Mouse (Mus musculus) myocyte (in vitro differentiated cells): ENCODE measurements around the gene Prkcq. TPM values are rescaled to one million over a fixed set of nuclear protein-coding genes. Genes with fewer than 3 reads are reported as not detected.

Experiments used
- H3K27me3 ChIP-seq: one replicate; pipeline ENCODE4 v1.6.1; 2011; ENCODE audit not compliant: control insufficient read depth, insufficient read depth, insufficient read length
- H3K36me3 ChIP-seq: one replicate; pipeline ENCODE4 v1.6.1; 2011; ENCODE audit not compliant: control insufficient read depth, insufficient read depth
- H3K4me2 ChIP-seq: one replicate; pipeline ENCODE4 v1.6.1; 2011; ENCODE audit warnings: low read depth, control low read depth
- H3K4me3 ChIP-seq: one replicate; pipeline ENCODE4 v1.5.1; 2011; ENCODE audit warnings: mild to moderate bottlenecking, control low read depth, moderate library complexity
- H3K79me2 ChIP-seq: one replicate; pipeline ENCODE4 v1.6.1; 2011; ENCODE audit not compliant: control insufficient read depth, insufficient read depth
- H3ac ChIP-seq: one replicate; pipeline ENCODE4 v1.6.1; 2011; ENCODE audit not compliant: control insufficient read depth, insufficient read length
- CEBPB ChIP-seq: IDR thresholded peaks from 2 replicates; pipeline ENCODE4 v1.6.1; 2011; ENCODE audit warnings: mild to moderate bottlenecking, moderate library complexity; ENCODE audit not compliant: poor library complexity, insufficient read depth, severe bottlenecking
- E2F4 ChIP-seq: IDR thresholded peaks from one replicate; pipeline ENCODE4 v1.6.1; 2011; ENCODE audit warnings: mild to moderate bottlenecking, control low read depth, moderate library complexity; ENCODE audit not compliant: insufficient read depth
- MAX ChIP-seq: IDR thresholded peaks from one replicate; pipeline ENCODE4 v1.6.1; 2011; ENCODE audit warnings: low read depth, mild to moderate bottlenecking, control low read depth
- MYOD1 ChIP-seq, 3 experiments: IDR thresholded peaks; one replicate each; pipeline ENCODE4 v1.6.1; 2011; ENCODE audit warnings: control low read depth in 2 of 3, low read depth in 2 of 3, mild to moderate bottlenecking in 2 of 3, moderate library complexity in 1 of 3; ENCODE audit not compliant: insufficient read length in 2 of 3, control insufficient read depth in 1 of 3
- MYOG ChIP-seq, 3 experiments: IDR thresholded peaks; one replicate each; pipeline ENCODE4 v1.6.1; 2011; ENCODE audit warnings: control low read depth in 2 of 3, low read depth in 2 of 3, mild to moderate bottlenecking in 2 of 3; ENCODE audit not compliant: insufficient read length in 2 of 3, control insufficient read depth in 1 of 3, insufficient read depth in 1 of 3
- POLR2A ChIP-seq: IDR thresholded peaks from one replicate; pipeline ENCODE4 v1.6.1; 2011; ENCODE audit warnings: low read depth, mild to moderate bottlenecking, control low read depth, moderate library complexity; ENCODE audit not compliant: insufficient read length
- POLR2AphosphoS2 ChIP-seq: IDR thresholded peaks from one replicate; pipeline ENCODE4 v1.6.1; 2011; ENCODE audit warnings: low read depth, control low read depth; ENCODE audit not compliant: insufficient read length
- REST ChIP-seq: IDR thresholded peaks from one replicate; pipeline ENCODE4 v1.6.1; 2011; ENCODE audit warnings: mild to moderate bottlenecking, control low read depth, moderate library complexity; ENCODE audit not compliant: insufficient read depth, insufficient read length
- SRF ChIP-seq: IDR thresholded peaks from one replicate; pipeline ENCODE4 v1.6.1; 2011; ENCODE audit warnings: low read depth; ENCODE audit not compliant: control insufficient read depth, insufficient read length
- TCF12 ChIP-seq: IDR thresholded peaks from one replicate; pipeline ENCODE4 v1.6.1; 2011; ENCODE audit warnings: mild to moderate bottlenecking, control low read depth; ENCODE audit not compliant: poor library complexity, insufficient read depth, severe bottlenecking
- TCF3 ChIP-seq: IDR thresholded peaks from one replicate; pipeline ENCODE4 v1.6.1; 2011; ENCODE audit warnings: low read depth, control low read depth; ENCODE audit not compliant: insufficient read length
- USF1 ChIP-seq: IDR thresholded peaks from one replicate; pipeline ENCODE4 v1.6.1; 2011; ENCODE audit warnings: low read depth, mild to moderate bottlenecking, control low read depth, moderate library complexity
- polyA plus RNA-seq: library from polyadenylated mRNA; unstranded; fragments of >200 nt; fragmentation: generic; extraction: Trizol; gene quantifications from one replicate; pipeline ENCODE4 v1.2.1, GENCODE M21; 2012; ENCODE audit warnings: missing spikeins

Prkcq gene
- polyA plus RNA-seq, 1 experiment = 0.02 TPM

GRCm38 (mm10) chr2:11172831-11173414 is 1.0 kb downstream of the Prkcq start:
- H3K79me2 ChIP-seq = no peaks in the 10 kb centered on the region
- H3K4me3 ChIP-seq = no peak overlapping the region
- no peaks in the 10 kb centered on the region for H3K36me3 ChIP-seq
- TF ChIP-seq POLR2AphosphoS2 = no peak
- no peak for TF ChIP-seq SRF
- TF ChIP-seq E2F4 = no peak
- no peak for TF ChIP-seq USF1
- TF ChIP-seq POLR2A = no peak
- TF ChIP-seq TCF3 = no peak
- no peak for TF ChIP-seq MAX
- H3K27me3 ChIP-seq = peaks cover 20% of the 10 kb centered on the region
- no peak overlapping the region for H3K4me2 ChIP-seq
- no peak overlapping the region for H3ac ChIP-seq

DNA sequence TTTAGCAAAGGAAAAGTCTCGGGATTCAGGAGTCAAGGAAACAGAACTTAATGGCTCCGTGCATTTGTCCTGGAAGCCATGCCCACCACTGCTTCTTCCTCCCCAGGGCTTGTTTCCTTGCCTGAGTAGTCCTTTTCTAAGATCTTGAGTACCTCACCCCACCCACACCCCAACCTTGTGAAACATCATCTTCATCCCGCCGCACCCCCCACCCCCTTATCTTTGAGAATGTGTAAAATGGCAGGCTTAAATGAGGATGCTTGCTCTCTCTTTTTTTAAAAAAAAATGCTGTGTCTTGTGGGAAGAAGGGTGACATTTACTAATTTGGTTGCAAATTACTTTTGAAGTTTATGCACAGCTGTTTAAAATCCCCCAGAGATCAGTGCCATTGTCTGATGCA is 1.6 kb downstream of the Prkcq start:
- H3K4me2 ChIP-seq = no peak overlapping the region
- TF ChIP-seq E2F4 = no peak
- TF ChIP-seq TCF3 = no peak
- TF ChIP-seq REST = no peak
- no peak for TF ChIP-seq POLR2AphosphoS2
- no peak for TF ChIP-seq CEBPB
- TF ChIP-seq TCF12 = no peak
- TF ChIP-seq MAX = no peak
- no peak for TF ChIP-seq POLR2A
- TF ChIP-seq USF1 = no peak
- no peak for TF ChIP-seq SRF
- no peak for TF ChIP-seq MYOD1 (IDR thresholded peaks at IDR 0.05; ENCODE audit: control insufficient read depth in 1 of 3, insufficient read length in 2 of 3, low read depth in 2 of 3)
- TF ChIP-seq MYOG (IDR thresholded peaks at IDR 0.05; ENCODE audit: control insufficient read depth in 1 of 3, insufficient read depth in 1 of 3, insufficient read length in 2 of 3, low read depth in 2 of 3) = no peak
- no peak overlapping the region for H3K4me3 ChIP-seq
- no peaks in the 10 kb centered on the region for H3K79me2 ChIP-seq
- H3K27me3 ChIP-seq = peaks cover 20% of the 10 kb centered on the region
- H3ac ChIP-seq = no peak overlapping the region
- H3K36me3 ChIP-seq = no peaks in the 10 kb centered on the region

- Histone ChIP-seq H3K79me2 (no peaks in the 10 kb centered on the region), H3ac (no peak overlapping the region), H3K4me2 (no peak overlapping the region), H3K4me3 (no peak overlapping the region), H3K27me3 (peaks cover 20% of the 10 kb centered on the region), H3K36me3 (no peaks in the 10 kb centered on the region)
- no peak for TF ChIP-seq E2F4
- no peak for TF ChIP-seq TCF12
- TF ChIP-seq REST = no peak
- TF ChIP-seq USF1 = no peak
- TF ChIP-seq MYOD1 (IDR thresholded peaks at IDR 0.05; ENCODE audit: control insufficient read depth in 1 of 3, insufficient read length in 2 of 3, low read depth in 2 of 3) = peak in 1 of 3 experiments; percentile 44
- no peak for TF ChIP-seq TCF3
- TF ChIP-seq POLR2A = no peak
Measured at GRCm38 (mm10) chr2:11174101-11174500, 2.2 kb downstream of the Prkcq start.

DNA sequence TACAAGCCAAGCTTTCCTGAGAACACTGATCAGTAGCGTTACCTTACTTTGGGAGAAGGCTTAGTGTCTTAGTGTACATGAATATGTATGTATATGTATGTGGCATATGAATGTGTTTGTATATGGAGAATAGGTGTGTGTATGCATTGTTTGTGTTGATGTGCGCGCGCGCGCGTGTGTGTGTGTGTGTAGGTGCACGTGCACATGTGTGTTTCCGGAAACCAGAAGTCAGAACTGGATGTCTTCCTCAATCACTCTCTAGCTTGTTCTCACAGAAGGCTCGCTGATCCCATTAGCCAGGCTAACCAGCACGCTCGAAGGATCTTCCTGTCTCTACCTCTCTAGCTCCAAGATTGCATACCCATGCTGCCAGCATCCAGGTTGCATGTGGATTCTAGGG is 6.0 kb downstream of the Prkcq start:
- H3K36me3 ChIP-seq = no peaks in the 10 kb centered on the region
- H3K79me2 ChIP-seq = no peaks in the 10 kb centered on the region
- TF ChIP-seq TCF3 = no peak
- no peak for TF ChIP-seq MAX
- no peak overlapping the region for H3K4me2 ChIP-seq
- H3K27me3 ChIP-seq = peaks cover 11% of the 10 kb centered on the region
- no peak overlapping the region for H3ac ChIP-seq
- H3K4me3 ChIP-seq = no peak overlapping the region

DNA sequence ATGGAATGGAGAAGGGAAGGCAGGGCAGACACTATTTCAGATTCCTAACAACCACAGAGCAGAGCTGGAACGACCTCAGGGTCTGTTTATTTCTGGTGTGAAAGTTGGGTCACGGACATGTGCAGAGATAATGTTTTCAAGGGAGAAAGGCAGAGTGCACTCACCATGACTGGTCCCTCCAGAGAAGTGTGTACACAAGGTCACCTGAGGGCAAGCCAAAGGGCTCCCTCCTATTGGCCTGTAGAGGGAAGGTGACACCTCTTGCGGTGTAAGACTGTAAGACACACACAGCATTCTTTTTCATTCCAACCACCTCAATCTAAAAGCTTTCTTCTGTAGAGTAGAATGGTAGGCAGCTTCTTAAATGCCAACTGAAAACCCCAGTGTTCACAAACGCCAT is 9.6 kb downstream of the Prkcq start:
- Histone ChIP-seq H3K36me3 (no peaks in the 10 kb centered on the region), H3K4me2 (no peak overlapping the region), H3ac (no peak overlapping the region), H3K79me2 (no peaks in the 10 kb centered on the region), H3K27me3 (no peaks in the 10 kb centered on the region), H3K4me3 (no peak overlapping the region)
- TF ChIP-seq SRF (no peak), REST (no peak), E2F4 (no peak), POLR2AphosphoS2 (no peak), MYOG (IDR thresholded peaks at IDR 0.05; ENCODE audit: control insufficient read depth in 1 of 3, insufficient read depth in 1 of 3, insufficient read length in 2 of 3, low read depth in 2 of 3) (no peak), USF1 (no peak), POLR2A (no peak), TCF3 (no peak), CEBPB (no peak), TCF12 (no peak), MYOD1 (IDR thresholded peaks at IDR 0.05; ENCODE audit: control insufficient read depth in 1 of 3, insufficient read length in 2 of 3, low read depth in 2 of 3) (no peak), MAX (no peak)

- TF ChIP-seq MYOG (IDR thresholded peaks at IDR 0.05; ENCODE audit: control insufficient read depth in 1 of 3, insufficient read depth in 1 of 3, insufficient read length in 2 of 3, low read depth in 2 of 3) (no peak), USF1 (no peak), CEBPB (no peak), POLR2A (no peak), E2F4 (no peak), TCF3 (no peak), MYOD1 (IDR thresholded peaks at IDR 0.05; ENCODE audit: control insufficient read depth in 1 of 3, insufficient read length in 2 of 3, low read depth in 2 of 3) (no peak), SRF (no peak), MAX (no peak), POLR2AphosphoS2 (no peak), REST (no peak), TCF12 (no peak)
- H3K27me3 ChIP-seq = no peaks in the 10 kb centered on the region
- H3K4me2 ChIP-seq = no peak overlapping the region
- no peaks in the 10 kb centered on the region for H3K79me2 ChIP-seq
- H3K36me3 ChIP-seq = no peaks in the 10 kb centered on the region
- no peak overlapping the region for H3ac ChIP-seq
- no peak overlapping the region for H3K4me3 ChIP-seq
Measured at GRCm38 (mm10) chr2:11182096-11182495, 10.2 kb downstream of the Prkcq start.
